Mouse (Mus musculus): ENCODE results near the gene Cadm3.

Gene Cadm3

GRCm38 (mm10) chr1:173367356-173368046 is at the start of gene Cadm3:
Gene Cadm3 (minus strand): TSS chr1:173367695.
- peak in 1 of 2 experiments; percentile 14 for DNase-seq (ENCODE audit: low spot score in 2 of 2)

DNA sequence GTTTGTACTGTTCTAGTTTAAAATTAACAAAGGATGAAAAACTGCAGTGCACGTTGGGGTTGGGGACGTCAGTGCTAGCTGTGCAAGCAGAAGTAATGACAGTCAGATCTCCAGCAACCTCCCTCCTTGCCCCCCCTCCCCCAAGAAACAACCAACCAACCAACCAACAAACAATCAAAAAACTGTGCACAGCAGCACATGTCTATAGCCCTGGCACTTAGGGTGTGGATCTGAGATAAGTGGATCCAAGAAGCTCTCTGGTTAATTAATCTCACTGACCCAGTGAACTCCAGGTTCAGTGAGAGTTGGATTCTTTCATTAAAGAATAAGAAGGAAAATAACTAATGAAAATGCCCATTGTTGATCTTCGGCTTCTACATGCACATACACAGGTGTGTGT is 47.1 kb upstream of the Cadm3 start:
- no peak for DNase-seq (ENCODE audit: low spot score in 2 of 2)

DNA sequence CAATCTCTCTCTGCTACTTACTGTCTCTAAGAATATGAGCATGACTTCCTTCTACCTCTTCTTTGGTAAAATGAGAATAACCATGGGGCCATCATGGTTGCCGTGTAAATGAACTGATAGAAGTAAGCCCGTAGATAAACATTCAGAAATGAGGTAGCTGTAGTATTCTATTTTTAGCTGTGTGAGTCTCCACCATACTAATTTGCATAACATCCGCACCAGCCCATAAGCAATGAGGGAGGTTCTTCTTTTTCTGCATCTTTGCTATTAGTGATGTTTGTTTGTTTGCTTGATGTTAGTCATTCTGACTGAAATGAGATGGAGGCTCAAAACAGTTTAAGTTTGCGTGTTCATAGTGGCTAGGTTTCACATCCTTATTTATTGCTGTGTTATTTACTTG is 44.4 kb upstream of the Cadm3 start:
- DNase-seq (ENCODE audit: low spot score in 2 of 2) = no peak

DNA sequence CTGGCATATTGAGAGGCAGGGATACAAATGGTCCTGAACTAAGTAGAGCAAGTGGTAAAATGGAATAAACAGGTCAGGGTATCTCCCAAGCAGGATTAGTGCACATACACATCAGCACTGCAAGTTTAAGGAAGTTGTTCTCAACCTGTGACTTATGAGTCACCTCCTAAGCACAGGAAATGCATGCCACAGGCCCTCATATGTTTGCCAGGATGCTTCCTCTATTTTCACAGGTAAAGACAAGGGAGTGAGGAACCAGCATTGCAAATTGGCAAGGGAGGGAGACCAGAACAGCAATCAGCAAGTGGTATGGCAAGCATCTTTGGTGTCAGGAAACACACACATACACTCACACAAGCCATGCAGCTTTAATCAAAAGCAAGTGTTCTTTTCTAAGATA is 41.6 kb upstream of the Cadm3 start:
- no peak for DNase-seq (ENCODE audit: low spot score in 2 of 2)

DNA sequence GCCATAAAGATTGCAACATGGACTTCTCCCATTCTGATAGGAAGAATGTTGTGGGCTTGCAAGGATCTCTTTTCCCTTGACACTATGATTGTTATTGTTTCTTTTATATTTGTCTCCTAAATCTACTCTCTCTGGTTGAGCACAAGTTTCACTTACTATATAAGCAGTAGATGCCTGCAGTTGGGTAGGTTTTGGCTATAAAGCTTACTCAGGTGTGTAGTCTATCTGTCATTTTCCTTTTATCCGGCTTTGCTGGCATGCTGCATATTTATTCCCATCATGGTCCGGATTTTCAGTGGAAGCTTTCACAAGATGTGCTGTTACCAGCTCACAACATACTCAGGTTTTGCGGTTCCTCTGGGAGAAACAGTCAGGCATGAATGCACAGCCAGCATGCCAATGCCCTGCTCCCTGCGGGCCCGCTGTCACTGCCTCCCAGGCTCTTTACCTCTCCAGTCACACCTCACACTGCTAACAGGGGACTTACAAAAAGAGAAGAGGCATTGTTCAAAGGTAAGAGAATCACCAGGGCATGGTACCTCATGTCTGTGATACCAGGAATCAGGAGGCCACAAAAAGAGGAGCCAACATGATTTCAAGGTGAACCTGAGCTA is 37.3 kb upstream of the Cadm3 start:
- DNase-seq (ENCODE audit: low spot score in 2 of 2) = no peak

DNA sequence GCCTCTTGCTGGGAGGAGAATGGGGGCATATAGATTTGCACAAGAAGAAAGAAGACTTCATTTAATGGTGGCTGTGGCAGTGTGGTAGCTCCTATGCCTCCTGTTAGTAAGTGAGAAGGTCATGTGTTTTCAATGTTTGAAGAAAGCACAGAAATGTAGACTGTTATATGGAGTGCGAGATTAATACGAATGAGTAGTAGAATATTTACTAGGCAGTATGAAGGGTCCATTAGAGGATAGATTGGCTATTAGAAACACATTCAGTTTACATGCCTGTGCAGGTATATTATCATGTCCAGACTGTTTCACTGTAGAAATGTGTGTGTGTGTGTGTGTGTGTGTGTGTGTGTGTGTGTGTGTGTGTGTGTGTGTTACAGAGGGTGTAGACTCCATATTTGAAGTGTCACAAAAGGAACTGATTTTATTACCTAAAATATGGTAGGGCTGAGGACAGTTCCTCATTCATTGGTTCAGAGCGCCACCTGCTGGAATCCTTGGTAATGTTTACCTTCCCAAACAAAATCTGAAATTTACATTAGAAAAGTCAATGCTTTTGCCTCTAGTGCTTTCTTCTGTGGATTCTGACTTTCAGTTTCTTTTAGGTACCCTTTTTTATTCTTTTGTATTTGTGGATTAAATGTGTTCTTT is 31.0 kb upstream of the Cadm3 start:
- peak in 1 of 2 experiments; percentile 22 for DNase-seq (ENCODE audit: low spot score in 2 of 2)

DNA sequence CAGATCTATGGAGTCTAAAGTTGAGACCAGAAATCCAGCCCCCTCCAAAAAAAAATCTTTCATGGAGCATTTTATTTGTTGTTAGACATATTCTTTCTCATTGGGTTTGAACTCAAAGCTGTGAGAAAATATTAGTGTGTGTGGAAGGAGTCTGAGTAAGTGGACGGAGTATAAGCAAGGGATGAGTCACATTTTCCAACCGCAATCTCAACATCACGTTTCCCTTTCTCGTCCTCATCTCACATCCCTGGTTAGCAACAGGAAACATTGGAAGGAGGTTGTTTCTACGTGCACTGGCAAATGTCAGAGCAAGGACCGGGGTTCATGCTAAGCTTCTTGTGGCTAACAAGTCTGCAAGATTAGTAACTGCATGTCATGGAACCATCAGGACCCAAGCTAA is 24.3 kb upstream of the Cadm3 start:
- DNase-seq (ENCODE audit: low spot score in 2 of 2) = no peak

DNA sequence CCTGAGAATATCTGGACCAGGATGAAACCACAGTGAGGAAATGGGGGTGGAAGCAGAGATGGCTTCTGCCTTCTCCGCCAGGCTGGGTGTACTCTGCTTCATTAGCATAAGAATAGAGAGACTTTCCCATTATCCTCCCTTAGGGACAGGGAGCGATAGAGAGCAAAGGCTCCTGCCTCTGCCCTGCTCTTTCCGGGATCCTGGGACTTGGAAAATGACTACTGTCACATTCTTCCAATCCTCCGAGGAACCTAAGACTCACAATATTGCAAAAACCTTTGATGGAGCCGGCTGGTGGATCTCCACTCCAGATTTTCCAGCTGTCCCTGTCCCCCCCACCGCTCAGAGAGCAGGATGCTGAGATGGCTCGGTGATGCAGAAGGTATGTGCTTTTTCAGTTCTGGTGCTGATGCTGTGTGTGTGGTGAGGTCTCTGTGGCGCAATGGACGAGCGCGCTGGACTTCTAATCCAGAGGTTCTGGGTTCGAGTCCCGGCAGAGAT is 22.5 kb upstream of the Cadm3 start:
- DNase-seq (ENCODE audit: low spot score in 2 of 2) = no peak

GRCm38 (mm10) chr1:173389431-173389830 is 21.9 kb upstream of the Cadm3 start:
- no peak for DNase-seq (ENCODE audit: low spot score in 2 of 2)

GRCm38 (mm10) chr1:173381436-173381835 is 13.9 kb upstream of the Cadm3 start:
- DNase-seq (ENCODE audit: low spot score in 2 of 2) = no peak

GRCm38 (mm10) chr1:173377380-173378112 is 10.1 kb upstream of the Cadm3 start:
- DNase-seq (ENCODE audit: low spot score in 2 of 2) = peak in 1 of 2 experiments; percentile 29

- DNase-seq (ENCODE audit: low spot score in 2 of 2) = no peak
These were observed 6.5 kb upstream of the Cadm3 start for GRCm38 (mm10) chr1:173374020-173374419.

DNA sequence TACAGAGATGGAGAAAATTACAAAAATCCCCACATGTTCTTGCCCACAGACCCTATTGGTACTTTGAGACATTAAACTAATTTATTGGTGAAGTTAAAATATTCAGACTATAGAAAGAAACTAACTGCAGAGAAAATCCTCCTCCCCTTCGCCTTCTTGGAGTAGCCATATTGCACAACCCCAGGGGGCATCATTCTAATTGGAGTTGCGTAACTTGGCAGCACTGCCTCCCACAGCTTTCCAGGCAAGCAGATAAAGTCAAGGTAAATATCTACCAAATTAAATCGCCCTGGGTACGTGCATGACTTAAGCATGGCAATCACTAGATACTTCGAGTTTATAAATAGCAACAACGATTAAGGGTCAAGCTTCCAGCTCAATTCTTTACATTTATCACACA is 4.1 kb upstream of the Cadm3 start:
- no peak for DNase-seq (ENCODE audit: low spot score in 2 of 2)

DNA sequence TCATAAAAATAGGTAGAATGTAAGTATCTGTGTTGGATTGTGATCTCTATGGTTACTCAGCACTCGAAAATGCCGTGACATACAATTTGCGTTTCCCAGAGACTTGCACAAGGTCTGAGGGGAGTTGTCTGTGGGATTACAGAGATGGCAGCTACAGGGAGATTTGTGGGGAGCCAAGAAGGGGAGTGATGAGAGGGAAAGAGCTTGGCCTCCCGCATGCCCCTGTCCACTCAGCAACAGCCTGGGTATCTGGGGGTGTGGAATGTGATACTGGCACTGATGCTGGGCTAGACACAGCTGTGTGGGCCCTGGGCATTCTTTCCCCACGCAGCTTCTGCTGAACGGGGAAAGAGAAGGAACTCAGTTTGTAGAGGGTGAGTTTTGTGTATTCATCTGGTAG is 3.0 kb upstream of the Cadm3 start:
- DNase-seq (ENCODE audit: low spot score in 2 of 2) = no peak

DNA sequence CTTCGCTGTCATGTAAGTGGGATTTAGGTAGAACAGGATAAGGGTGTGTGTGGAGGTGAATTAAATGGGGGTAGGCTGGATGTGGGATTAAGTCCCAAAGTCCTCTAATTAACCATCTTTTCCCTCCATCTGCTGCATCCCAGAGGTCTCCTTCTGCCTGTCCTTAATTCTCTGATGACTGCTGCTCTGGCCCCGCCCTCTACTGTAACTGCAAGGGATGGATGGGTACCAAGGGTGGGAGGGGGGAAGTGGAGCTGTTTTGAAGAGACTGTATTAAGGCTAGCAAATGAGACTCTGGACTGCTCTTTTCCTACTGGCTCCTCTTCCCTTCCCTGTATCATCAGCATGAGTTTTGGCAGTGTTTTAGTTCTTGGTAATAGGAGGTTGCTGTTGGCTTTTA is 2.1 kb upstream of the Cadm3 start:
- no peak for DNase-seq (ENCODE audit: low spot score in 2 of 2)

DNA sequence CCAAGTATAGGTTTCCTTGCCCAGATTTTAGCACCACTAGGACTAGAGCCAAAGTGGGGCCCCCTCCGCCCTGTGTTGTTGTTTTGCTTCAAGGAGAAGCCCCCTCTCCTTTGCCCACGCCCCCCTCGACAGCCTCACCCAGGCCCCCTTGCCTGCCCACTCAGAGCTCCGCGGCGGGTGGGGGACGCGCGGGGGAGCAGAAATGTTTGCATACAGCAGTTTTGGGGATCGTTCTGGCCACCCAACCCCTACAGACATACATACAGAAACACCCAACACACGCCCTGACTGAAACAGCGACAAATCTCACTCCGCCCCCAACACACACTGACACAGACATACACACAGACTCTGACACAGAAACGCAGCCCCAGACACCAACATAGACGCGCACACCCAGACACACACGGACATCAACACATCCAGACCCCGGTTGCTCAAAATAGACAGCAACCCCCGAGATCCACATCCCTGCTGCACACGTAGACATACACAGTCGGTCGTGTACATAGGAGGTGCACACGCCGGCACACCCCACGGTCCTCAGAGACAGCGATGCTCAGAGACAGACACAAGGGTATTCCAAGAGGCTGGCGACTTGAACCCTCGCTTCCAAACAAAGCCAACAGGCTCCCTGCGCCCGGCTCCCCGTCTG is 667 bp downstream of the Cadm3 start:
- DNase-seq (ENCODE audit: low spot score in 2 of 2) = no peak

- DNase-seq (ENCODE audit: low spot score in 2 of 2) = no peak
These were observed 1.5 kb downstream of the Cadm3 start for GRCm38 (mm10) chr1:173365970-173366409.

DNA sequence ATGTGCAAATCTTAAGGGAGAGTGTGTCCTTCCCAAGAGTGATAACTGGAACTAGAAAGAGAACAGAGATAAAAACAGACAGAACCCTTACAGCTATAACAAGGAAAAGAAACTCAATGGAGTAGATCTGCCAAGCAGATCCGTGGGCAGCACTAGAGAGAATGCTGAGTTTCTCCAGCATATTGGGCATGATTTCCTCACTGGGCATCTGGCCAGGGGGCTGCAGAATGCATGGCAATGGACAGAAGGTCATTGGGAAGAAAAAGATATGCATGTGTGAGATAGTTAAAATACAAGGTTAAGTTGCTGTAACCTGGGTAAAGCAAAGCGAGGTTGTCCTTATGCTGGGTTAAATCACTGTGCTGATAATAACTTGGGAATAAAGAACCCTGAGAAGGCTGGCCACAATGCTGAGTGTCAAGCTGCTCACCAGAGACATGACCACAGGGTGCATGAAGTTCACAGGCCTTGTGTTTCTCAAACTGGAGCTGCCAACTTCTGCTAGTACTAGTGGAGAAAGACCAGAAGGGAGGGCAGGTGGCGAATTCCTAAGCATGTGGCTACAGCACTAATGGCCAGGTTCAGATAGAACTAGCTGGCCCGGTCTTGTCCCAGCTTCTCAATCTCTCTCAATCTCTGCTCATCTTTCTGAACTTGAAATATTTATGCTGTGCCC is 3.2 kb downstream of the Cadm3 start:
- no peak for DNase-seq (ENCODE audit: low spot score in 2 of 2)

- no peak for DNase-seq (ENCODE audit: low spot score in 2 of 2)
These were observed 4.1 kb downstream of the Cadm3 start for GRCm38 (mm10) chr1:173363436-173363835.

- DNase-seq (ENCODE audit: low spot score in 2 of 2) = peak in 1 of 2 experiments; percentile 17
These were observed 5.8 kb downstream of the Cadm3 start for GRCm38 (mm10) chr1:173361651-173362050.
